Mouse (Mus musculus) ES-E14 (cell line): ENCODE results near the gene Txn2. TPM values are rescaled to one million over a fixed set of nuclear protein-coding genes. Genes with fewer than 3 reads are reported as not detected.

ENCODE experiments used
- DNase-seq: peaks from one replicate; pipeline ENCODE4 v3.0.0-alpha.2; 2013; ENCODE audit warnings: low read depth, low spot score
- H3K27ac ChIP-seq: 2 replicates; pipeline ENCODE4 v1.5.1; 2012; ENCODE audit warnings: low read depth, mild to moderate bottlenecking, low read length, moderate library complexity, mixed read lengths; ENCODE audit not compliant: poor library complexity, insufficient read depth, severe bottlenecking
- H3K36me3 ChIP-seq: 2 replicates; pipeline ENCODE4 v1.6.1; 2012; ENCODE audit warnings: mild to moderate bottlenecking, low read length, moderate library complexity, mixed read lengths; ENCODE audit not compliant: control insufficient read depth, poor library complexity, insufficient read depth, severe bottlenecking
- H3K4me1 ChIP-seq, 2 experiments: fragments of 150-350 bp in 1 of 2; sonication (generic) in 1 of 2; 2 replicates each; pipeline ENCODE4 v1.6.1; 2012; ENCODE audit warnings: low read length in 2 of 2, mild to moderate bottlenecking in 1 of 2, mixed read lengths in 1 of 2; ENCODE audit not compliant: control insufficient read depth in 2 of 2, insufficient read depth in 2 of 2, poor library complexity in 1 of 2
- H3K4me3 ChIP-seq, 2 experiments: fragments of 150-350 bp in 1 of 2; sonication (generic) in 1 of 2; 2 replicates each; pipeline ENCODE4 v1.5.1; 2012; ENCODE audit warnings: low read length in 2 of 2, low read depth in 1 of 2, mild to moderate bottlenecking in 1 of 2, mixed read lengths in 1 of 2; ENCODE audit not compliant: insufficient read depth in 1 of 2, poor library complexity in 1 of 2, severe bottlenecking in 1 of 2
- H3K9ac ChIP-seq: 2 replicates; pipeline ENCODE4 v1.6.1; 2012; ENCODE audit warnings: low read depth, mild to moderate bottlenecking, low read length, mixed read lengths; ENCODE audit not compliant: poor library complexity, insufficient read depth, severe bottlenecking
- H3K9me3 ChIP-seq: fragments of 150-350 bp; sonication (generic); 2 replicates; pipeline ENCODE4 v1.6.1; 2012; ENCODE audit warnings: low read depth, mild to moderate bottlenecking, low read length; ENCODE audit not compliant: control insufficient read depth, insufficient read depth
- CHD2 ChIP-seq: IDR thresholded peaks from 2 replicates; pipeline ENCODE4 v1.6.1; 2014; ENCODE audit warnings: mild to moderate bottlenecking, low read depth, low read length, inconsistent platforms
- HCFC1 ChIP-seq: IDR thresholded peaks from 2 replicates; pipeline ENCODE4 v1.6.1; 2012; ENCODE audit warnings: low read length, inconsistent platforms, borderline replicate concordance; ENCODE audit not compliant: insufficient read depth
- MAFK ChIP-seq: IDR thresholded peaks from 2 replicates; pipeline ENCODE4 v1.6.1; 2014; ENCODE audit warnings: mild to moderate bottlenecking, low read depth, low read length, inconsistent platforms; ENCODE audit not compliant: insufficient read depth
- ZC3H11A ChIP-seq: IDR thresholded peaks from 2 replicates; pipeline ENCODE4 v1.6.1; 2012; ENCODE audit warnings: low read depth, mild to moderate bottlenecking, inconsistent platforms, low read length, borderline replicate concordance
- ZNF384 ChIP-seq: IDR thresholded peaks from 2 replicates; pipeline ENCODE4 v1.6.1; 2012; ENCODE audit warnings: low read depth, low read length, inconsistent platforms
- in situ Hi-C, 2 experiments: fragments of 600-800 bp; cut with MboI; formaldehyde crosslinking; loops; one replicate each; pipeline ENCODE4 v1.15.1; 2025; ENCODE audit warnings: low sequenced_read_pairs in 2 of 2, inconsistent platforms in 1 of 2; ENCODE audit not compliant: unreplicated experiment in 2 of 2
- total RNA-seq: library from RNA; depleted of rRNA; stranded (reverse); fragments of 300-350 nt; gene quantifications from 2 replicates; pipeline ENCODE4 v1.2.3, GENCODE M21; 2012

Gene Txn2
- total RNA-seq, 1 experiment = 91.1 TPM

GRCm38 (mm10) chr15:77875953-77876352 is 52.9 kb downstream of the Txn2 start:
- in situ Hi-C loops = no loop called here
- DNase-seq = no peak
- Histone ChIP-seq H3K9me3 (no peaks in the 10 kb centered on the region), H3K4me3 (no peak overlapping the region), H3K9ac (no peak overlapping the region), H3K36me3 (no peaks in the 10 kb centered on the region), H3K27ac (no peak overlapping the region), H3K4me1 (peaks cover 6 to 12% of the 10 kb centered on the region in 2 experiments)
- no peak for TF ChIP-seq HCFC1
- TF ChIP-seq MAFK = no peak
- TF ChIP-seq CHD2 = no peak
- TF ChIP-seq ZNF384 = no peak
- no peak for TF ChIP-seq ZC3H11A

- Histone ChIP-seq H3K4me1 (peaks cover 6 to 9% of the 10 kb centered on the region in 2 experiments), H3K9ac (no peak overlapping the region), H3K27ac (no peak overlapping the region), H3K9me3 (no peaks in the 10 kb centered on the region), H3K4me3 (no peak overlapping the region), H3K36me3 (no peaks in the 10 kb centered on the region)
- in situ Hi-C loops = no loop called here
- no peak for DNase-seq
- TF ChIP-seq ZNF384 (no peak), CHD2 (no peak), ZC3H11A (no peak), MAFK (no peak), HCFC1 (no peak)
Measured at GRCm38 (mm10) chr15:77874807-77875206, 54.0 kb downstream of the Txn2 start.

GRCm38 (mm10) chr15:77874310-77874709 is 54.5 kb downstream of the Txn2 start:
- TF ChIP-seq ZC3H11A = no peak
- no peak for TF ChIP-seq MAFK
- no peak for TF ChIP-seq ZNF384
- TF ChIP-seq CHD2 = no peak
- no peak for TF ChIP-seq HCFC1
- peaks cover 6 to 9% of the 10 kb centered on the region in 2 experiments for H3K4me1 ChIP-seq
- no peak overlapping the region for H3K4me3 ChIP-seq
- H3K27ac ChIP-seq = no peak overlapping the region
- H3K9me3 ChIP-seq = no peaks in the 10 kb centered on the region
- DNase-seq = no peak
- H3K9ac ChIP-seq = no peak overlapping the region
- in situ Hi-C loops = no loop called here
- H3K36me3 ChIP-seq = no peaks in the 10 kb centered on the region

GRCm38 (mm10) chr15:77873564-77873963 is 55.2 kb downstream of the Txn2 start:
- no peak overlapping the region for H3K27ac ChIP-seq
- TF ChIP-seq ZNF384 (no peak), MAFK (no peak), CHD2 (no peak), ZC3H11A (no peak), HCFC1 (no peak)
- H3K9me3 ChIP-seq = no peaks in the 10 kb centered on the region
- no peak overlapping the region for H3K9ac ChIP-seq
- peaks cover 6 to 9% of the 10 kb centered on the region in 2 experiments for H3K4me1 ChIP-seq
- no peak for DNase-seq
- no peaks in the 10 kb centered on the region for H3K36me3 ChIP-seq
- H3K4me3 ChIP-seq = no peak overlapping the region
- in situ Hi-C loops = no loop called here

- H3K4me3 ChIP-seq = no peak overlapping the region
- no peaks in the 10 kb centered on the region for H3K9me3 ChIP-seq
- H3K36me3 ChIP-seq = no peaks in the 10 kb centered on the region
- no peak for DNase-seq
- no peak overlapping the region for H3K9ac ChIP-seq
- H3K27ac ChIP-seq = no peak overlapping the region
- TF ChIP-seq ZNF384 = no peak
- in situ Hi-C loops = no loop called here
- peaks cover 10 to 13% of the 10 kb centered on the region in 2 experiments for H3K4me1 ChIP-seq
Measured at GRCm38 (mm10) chr15:77872996-77873395, 55.8 kb downstream of the Txn2 start.
